Mouse (Mus musculus): Measurements from ENCODE around the gene Cd3g.

- TF ChIP-seq CTCF (IDR thresholded peaks at IDR 0.05) (no peak), EP300 (IDR thresholded peaks at IDR 0.05) (no peak)
Measured at GRCm38 (mm10) chr9:44993268-44993667, 13.0 kb upstream of the Cd3g start.

All from lung, postnatal 0 days (tissue).